Mouse (Mus musculus): Measurements from ENCODE around the gene Heg1.
A peak's percentile ranks its signal among the peaks of the same experiment; 100 is the strongest.

The Heg1 gene

GRCm38 (mm10) chr16:33705258-33705657, 21.1 kb downstream of the Heg1 start:
- no peak for DNase-seq (ENCODE audit: low read depth, low spot score)

GRCm38 (mm10) chr16:33706111-33706890, 22.1 kb downstream of the Heg1 start:
- no peak for DNase-seq (ENCODE audit: low read depth, low spot score)

GRCm38 (mm10) chr16:33708031-33708430, 23.9 kb downstream of the Heg1 start:
- no peak for DNase-seq (ENCODE audit: low read depth, low spot score)

GRCm38 (mm10) chr16:33708585-33709397, 24.6 kb downstream of the Heg1 start:
- DNase-seq (ENCODE audit: low read depth, low spot score), result no peak

GRCm38 (mm10) chr16:33714271-33714670, 30.1 kb downstream of the Heg1 start:
- no peak for DNase-seq (ENCODE audit: low read depth, low spot score)

DNA sequence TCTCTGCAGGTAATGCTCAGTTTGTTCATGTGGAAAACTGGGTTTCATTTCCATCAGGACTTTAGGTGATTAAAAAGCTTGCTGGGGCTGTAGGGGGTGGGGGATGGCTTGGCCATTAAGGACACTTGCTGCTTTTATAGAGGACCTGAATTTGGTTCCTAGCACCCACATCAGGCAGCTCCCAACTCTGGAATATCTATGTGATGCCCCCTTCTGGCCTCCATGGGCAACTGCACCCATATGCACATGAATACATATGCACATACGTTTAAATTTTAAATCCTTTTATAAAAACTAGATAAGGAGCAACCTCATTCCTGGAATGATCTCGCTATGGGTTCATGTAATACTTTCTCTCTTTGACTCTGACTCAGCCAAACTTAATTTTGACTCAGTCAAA, 39.1 kb downstream of the Heg1 start:
- DNase-seq (ENCODE audit: low read depth, low spot score), result no peak

- DNase-seq (ENCODE audit: low read depth, low spot score), result no peak
These were observed 39.8 kb downstream of the Heg1 start for GRCm38 (mm10) chr16:33723983-33724382.

DNA sequence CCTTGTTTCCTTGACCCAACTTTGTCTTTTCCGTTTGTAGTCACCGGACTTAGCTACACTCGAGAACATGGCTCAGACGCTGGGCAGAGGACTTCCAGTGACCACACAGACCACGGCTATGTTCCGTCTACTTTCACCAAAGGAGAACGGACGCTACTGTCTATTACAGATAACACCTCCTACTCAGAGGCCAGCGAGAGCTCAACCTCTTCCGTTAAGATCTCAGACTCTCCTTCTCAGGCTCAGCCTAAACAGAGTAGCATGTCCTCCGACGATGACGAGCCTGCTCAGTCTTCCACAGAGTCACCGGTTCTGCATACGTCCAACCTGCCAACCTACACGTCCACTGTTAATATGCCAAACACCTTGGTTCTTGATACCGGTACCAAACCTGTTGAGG, 42.1 kb downstream of the Heg1 start:
- DNase-seq (ENCODE audit: low read depth, low spot score), result no peak

DNA sequence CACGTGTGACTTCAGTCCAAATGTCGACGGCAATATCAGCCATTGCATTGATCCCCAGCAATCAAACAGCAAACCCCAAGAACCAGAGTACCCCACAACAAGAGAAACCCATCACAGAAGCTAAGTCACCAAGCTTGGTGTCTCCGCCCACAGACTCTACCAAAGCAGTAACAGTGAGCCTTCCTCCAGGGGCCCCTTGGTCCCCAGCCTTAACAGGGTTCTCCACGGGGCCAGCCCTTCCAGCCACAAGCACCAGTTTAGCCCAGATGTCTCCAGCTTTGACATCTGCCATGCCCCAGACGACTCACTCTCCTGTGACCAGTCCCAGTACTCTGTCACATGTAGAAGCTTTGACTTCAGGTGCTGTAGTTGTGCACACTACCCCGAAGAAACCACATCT, 42.7 kb downstream of the Heg1 start:
- no peak for DNase-seq (ENCODE audit: low read depth, low spot score)

DNA sequence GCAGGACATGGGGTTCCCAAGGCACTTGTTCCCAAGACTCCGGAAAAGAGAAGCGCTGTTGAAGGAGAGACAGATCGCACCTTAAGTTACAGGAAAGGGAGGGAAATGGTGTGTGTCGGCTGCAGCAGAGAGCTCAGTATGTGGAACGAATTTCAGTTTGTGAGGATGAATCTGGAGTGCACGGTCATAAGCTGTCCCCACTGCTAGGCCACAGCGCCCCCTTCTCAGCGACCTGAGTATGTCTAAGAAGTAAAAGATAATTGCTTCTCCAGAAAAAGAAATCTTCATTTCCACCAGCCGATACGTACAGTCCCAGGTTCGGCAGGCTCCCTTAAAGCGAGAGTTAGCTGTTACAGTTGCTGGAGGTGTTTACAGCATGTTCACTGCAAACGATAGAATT, 44.3 kb downstream of the Heg1 start:
- no peak for DNase-seq (ENCODE audit: low read depth, low spot score)

- no peak for DNase-seq (ENCODE audit: low read depth, low spot score)
These were observed 47.1 kb downstream of the Heg1 start for GRCm38 (mm10) chr16:33731291-33731690.

DNA sequence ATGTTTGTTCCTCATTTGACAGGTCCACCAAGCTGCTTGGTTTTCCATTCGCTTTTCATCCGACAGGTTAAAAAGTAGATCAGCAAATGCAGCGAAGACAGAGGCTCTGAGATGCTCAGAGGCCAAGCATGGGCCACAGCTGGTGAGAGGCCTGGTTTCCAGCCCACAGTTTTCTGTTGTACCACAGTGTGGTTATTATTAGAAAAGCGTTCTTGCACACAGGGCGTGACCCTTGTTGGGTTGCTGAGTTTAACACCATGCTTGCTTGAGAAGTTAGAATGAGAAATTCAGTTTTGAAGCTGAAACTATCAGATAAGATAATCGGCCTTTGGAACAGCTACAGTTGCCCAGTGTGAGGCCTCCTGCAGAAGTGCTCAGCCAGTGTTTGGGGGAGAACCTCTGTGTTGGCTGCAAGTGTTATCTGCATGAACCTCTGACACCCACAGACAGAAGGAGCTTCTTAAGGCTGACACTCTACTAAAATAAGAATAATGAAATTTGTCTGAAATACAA, 48.1 kb downstream of the Heg1 start:
- DNase-seq (ENCODE audit: low read depth, low spot score), result no peak

DNA sequence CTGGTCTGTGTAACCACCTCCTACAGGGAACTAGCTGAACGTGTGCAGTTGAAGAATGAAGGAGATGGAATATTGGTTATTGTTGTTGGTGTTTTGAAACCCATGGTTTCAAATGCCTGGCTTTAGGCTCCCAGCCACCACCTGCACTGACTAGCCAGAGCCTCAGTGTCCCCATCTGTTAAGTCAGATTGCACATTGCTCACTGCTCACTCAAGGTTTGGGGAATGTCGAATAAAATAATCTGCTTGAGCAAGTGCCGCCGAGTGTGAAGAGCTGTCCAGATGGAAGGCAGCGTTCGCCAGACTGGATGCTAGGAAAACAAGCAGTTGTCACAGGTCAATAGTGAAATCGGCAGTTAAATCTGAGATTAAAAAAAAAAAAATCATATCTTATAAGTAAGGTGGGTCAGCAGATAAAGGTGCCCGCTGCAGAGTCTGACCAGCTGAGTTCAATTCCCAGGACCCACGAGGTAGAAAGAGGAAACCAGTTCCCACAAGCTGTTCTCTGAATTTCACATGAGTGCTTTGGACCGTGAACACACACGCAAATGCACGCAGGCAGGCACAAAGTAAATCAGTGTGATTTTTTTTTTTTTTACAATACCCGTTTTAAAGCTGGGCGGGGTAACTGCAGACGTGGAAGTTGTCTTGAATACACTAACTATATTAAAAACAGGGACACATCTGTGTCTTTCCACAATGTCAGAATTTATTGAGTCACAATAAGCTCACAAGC, 48.8 kb downstream of the Heg1 start:
- no peak for DNase-seq (ENCODE audit: low read depth, low spot score)

- no peak for DNase-seq (ENCODE audit: low read depth, low spot score)
These were observed 49.7 kb downstream of the Heg1 start for GRCm38 (mm10) chr16:33733864-33734263.

GRCm38 (mm10) chr16:33734545-33734944, 50.4 kb downstream of the Heg1 start:
- DNase-seq (ENCODE audit: low read depth, low spot score), result no peak

GRCm38 (mm10) chr16:33735238-33735637, 51.1 kb downstream of the Heg1 start:
- DNase-seq (ENCODE audit: low read depth, low spot score), result no peak

GRCm38 (mm10) chr16:33735791-33736190, 51.6 kb downstream of the Heg1 start:
- no peak for DNase-seq (ENCODE audit: low read depth, low spot score)

DNA sequence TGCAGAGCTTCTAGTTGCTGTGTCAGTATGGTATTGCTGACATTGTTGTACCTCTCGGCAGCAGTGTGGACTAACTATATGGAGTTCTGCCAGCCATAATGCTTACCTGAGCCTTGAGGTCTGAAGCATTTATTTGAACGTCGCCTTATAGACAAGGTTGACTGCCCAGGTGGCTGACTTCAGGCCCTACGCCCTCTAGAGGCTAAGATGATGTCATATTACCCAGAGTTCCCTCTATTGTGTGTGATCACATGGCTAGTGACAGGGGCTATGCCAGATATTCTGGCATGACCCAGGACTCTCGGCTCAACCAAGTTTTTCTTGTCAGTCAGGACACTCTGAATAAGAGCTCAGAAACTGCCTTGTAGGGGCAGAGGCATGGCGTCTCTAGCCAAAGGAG, 52.6 kb downstream of the Heg1 start:
- no peak for DNase-seq (ENCODE audit: low read depth, low spot score)

DNA sequence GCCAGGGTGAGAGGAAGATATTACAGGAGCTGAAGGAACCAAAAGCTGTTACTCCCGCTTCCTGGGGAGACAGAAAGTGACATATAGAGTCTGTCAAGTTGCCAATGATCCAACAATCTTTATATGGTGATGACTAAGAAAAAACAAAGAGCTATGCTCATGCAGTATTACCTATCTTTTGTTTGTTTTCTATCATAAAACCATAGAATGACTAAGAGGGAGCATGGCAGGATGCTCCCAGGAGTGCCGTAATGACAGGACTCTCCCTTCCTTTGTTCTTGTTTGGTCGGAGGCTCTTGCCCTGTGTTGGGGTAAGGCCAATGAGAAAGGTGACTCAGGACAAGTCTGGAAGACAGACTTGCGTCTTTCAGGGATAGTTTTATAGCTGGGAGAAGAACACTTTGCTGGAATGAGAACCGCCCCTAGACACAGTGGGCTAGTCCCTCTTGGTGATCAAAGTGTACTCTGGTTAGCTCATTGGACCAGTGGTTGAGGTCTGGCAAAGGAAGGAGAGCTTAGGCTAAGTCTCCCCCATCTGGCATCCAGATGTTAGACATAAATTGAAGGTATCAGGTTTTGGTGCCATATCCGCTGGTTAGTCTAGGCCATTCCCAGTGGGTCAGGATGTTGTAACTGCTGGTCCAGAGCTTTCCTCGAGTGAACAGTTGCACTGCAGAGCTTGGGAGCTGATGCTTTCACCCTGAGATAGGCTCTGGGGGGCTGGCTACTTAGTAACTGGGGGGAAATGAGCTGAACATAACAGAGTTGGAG, 55.0 kb downstream of the Heg1 start:
- no peak for DNase-seq (ENCODE audit: low read depth, low spot score)

GRCm38 (mm10) chr16:33739802-33740201, 55.6 kb downstream of the Heg1 start:
- peak; percentile 77 for DNase-seq (ENCODE audit: low read depth, low spot score)

- no peak for DNase-seq (ENCODE audit: low read depth, low spot score)
These were observed 56.2 kb downstream of the Heg1 start for GRCm38 (mm10) chr16:33740416-33740815.

Data from telencephalon, adult 2 months (tissue).